Mouse (Mus musculus) cerebellum, adult 2 months (tissue): ENCODE measurements at regions not wholly inside any gene's neighbourhood (a gene's known extent, or its start where the extent isn't known, plus 50 kb on each side); places are given as distances from the start of the nearest gene placed in this dataset.

ENCODE experiments used
- CTCF ChIP-seq: fragments of 200-500 bp; IDR thresholded peaks from 2 replicates; pipeline ENCODE4 v1.5.1; 2011; ENCODE audit warnings: low read depth, mild to moderate bottlenecking, control low read depth, low read length, moderate library complexity, borderline replicate concordance; ENCODE audit not compliant: insufficient read depth
- POLR2A ChIP-seq: fragments of 200-500 bp; IDR thresholded peaks from 2 replicates; pipeline ENCODE4 v1.6.1; 2011; ENCODE audit warnings: low read length, control low read depth, borderline replicate concordance; ENCODE audit not compliant: insufficient read depth

DNA sequence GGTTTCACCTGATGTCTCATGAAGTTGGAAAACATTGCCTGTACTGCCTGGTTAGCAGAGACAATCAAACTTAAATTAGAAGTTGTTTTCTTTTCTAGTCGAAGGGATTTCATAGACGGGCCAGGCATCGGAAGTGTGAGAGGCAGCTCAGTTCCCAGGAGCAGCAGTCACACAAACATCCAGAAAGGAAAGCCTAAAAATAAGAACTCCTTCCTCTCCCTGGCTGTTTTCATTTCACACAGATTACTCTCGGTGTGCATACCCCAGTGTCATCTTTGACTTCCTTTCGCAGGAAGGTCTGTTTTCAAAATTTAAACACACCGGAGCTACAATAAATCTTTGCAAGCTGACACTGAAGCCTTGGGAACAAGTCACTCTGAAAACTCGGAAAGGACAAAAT, 818.7 kb downstream of the Diaph3 start:
- TF ChIP-seq POLR2A (no peak), CTCF (no peak)
